Mouse (Mus musculus): ENCODE measurements around the gene S100a10.

DNA sequence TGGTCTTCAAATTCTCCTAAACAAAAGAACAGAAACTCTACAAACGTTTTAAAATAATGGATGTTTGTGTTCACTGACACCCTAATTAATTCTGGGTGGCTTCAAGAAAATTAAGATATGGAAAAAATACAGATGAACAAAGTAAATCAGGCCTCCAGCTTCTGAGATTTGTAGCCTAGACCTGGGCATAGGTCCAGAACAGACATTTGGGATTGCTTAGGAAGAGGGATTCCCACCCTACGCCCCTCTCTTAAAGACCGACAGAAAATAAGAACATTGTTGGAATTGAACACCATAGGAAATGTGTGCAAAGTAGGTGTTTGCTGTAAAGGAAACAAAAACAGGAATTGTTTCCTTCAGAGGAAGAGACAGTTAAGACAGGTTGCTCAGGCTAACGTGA is 2.6 kb downstream of the S100a10 start:
- TF ChIP-seq POLR2A (IDR thresholded peaks at IDR 0.05; ENCODE audit: borderline replicate concordance, extremely low read depth, insufficient read depth, insufficient read length, poor library complexity, severe bottlenecking) (no peak), CTCF (IDR thresholded peaks at IDR 0.05; ENCODE audit: borderline replicate concordance, extremely low read depth, insufficient read depth, insufficient read length) (no peak)

All from brain, embryonic 14.5 days (tissue).